Mouse (Mus musculus) T-helper 2 cell (primary cell): ENCODE data around the gene Catip.
"Not testable (repeated sequence)": the region's sequence is repeated elsewhere in the genome, so short reads cannot be mapped to it uniquely, and the experiment has no call there.

ENCODE experiments used
- in situ Hi-C: fragments of 300-600 bp; cut with MboI, MseI; formaldehyde crosslinking; loops from one replicate; pipeline ENCODE4 v1.15.1; 2025; ENCODE audit warnings: high pct_unique_total_duplicates

The Catip gene

GRCm38 (mm10) chr1:74361812-74362211, at the start of gene Catip:
TSS of gene Catip (plus strand) at chr1:74362108.
- in situ Hi-C loops = no loop called here

GRCm38 (mm10) chr1:74313049-74313692, 48.7 kb upstream of the Catip start:
- in situ Hi-C loops = no loop called here

- in situ Hi-C loops = no loop called here
These were observed 47.1 kb upstream of the Catip start for GRCm38 (mm10) chr1:74314796-74315195.

- in situ Hi-C loops = no loop called here
These were observed 45.6 kb upstream of the Catip start for GRCm38 (mm10) chr1:74316114-74316827.

DNA sequence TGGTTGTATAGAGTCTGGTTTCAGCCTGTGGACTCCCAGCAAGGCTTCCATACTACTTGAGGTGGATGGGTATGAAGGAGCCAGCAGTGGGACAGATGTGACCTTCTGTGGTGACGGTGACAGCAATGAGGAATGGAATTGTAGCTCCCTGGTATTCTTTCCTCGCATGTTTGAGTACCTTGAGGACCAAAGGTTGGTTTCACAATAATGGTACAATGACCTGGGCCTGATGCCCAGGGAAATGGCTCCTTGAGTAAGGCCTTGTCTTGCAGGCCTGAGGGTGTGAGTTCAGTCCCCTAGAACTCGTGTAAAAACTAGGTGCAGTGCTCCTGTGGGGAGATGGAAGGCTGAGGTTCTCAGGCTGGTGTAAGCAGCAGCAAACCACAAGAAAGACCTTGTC, 43.2 kb upstream of the Catip start:
- in situ Hi-C loops = no loop called here

- in situ Hi-C loops = no loop called here
These were observed 40.5 kb upstream of the Catip start for GRCm38 (mm10) chr1:74321396-74321795.

DNA sequence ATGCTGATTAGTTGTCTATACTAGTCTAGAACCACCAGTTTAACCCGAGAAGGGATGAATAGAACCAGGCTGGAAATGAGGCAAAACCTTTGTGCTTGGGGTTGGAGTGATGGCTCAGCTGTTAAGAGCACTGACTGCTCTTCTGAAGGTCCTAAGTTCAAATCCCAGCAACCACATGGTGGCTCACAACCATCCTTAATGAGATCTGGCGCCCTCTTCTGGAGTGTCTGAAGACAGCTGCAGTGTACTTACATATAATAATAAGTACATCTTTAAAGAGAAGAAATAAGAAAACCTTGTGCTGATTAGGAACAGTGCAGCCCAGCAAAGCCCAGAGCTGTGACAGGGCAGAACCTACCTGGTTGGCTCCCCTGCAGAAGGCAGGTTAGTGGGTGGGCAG, 35.0 kb upstream of the Catip start:
- in situ Hi-C loops = not testable (repeated sequence)

- in situ Hi-C loops = no loop called here
These were observed 31.9 kb upstream of the Catip start for GRCm38 (mm10) chr1:74329899-74330431.

DNA sequence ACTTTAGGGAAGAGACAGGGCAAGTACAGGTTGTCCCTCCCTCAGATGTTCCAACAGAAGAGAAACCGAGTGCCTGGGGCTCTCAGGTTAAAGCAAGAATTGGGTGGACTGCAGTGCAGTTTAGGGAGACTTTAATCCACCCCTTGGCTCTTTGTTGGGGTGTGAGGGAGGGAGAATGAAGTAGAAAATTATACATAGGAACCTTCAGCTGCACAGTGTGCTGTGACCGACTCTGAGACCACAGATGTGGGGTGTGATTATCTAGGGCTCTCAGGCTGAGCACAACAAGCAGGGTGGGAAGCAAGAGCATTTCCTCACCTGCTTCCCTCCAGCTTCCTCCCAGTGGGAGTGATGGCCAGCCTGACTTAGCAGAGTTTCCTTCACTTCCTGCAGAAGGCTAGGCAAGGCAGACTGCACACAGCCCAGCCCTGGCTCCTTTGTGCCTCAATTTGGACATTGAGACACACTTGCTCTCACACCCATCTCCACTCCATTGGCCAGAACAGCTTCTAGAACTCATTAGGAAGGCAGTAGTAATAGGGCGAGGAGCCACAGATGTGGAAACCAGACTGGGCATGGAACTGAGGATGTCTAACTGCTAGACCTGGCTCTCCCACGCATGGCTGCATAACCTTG, 30.7 kb upstream of the Catip start:
- in situ Hi-C loops = no loop called here

- in situ Hi-C loops = no loop called here
These were observed 29.6 kb upstream of the Catip start for GRCm38 (mm10) chr1:74332241-74332763.

GRCm38 (mm10) chr1:74332930-74333329, 29.0 kb upstream of the Catip start:
- in situ Hi-C loops = no loop called here

DNA sequence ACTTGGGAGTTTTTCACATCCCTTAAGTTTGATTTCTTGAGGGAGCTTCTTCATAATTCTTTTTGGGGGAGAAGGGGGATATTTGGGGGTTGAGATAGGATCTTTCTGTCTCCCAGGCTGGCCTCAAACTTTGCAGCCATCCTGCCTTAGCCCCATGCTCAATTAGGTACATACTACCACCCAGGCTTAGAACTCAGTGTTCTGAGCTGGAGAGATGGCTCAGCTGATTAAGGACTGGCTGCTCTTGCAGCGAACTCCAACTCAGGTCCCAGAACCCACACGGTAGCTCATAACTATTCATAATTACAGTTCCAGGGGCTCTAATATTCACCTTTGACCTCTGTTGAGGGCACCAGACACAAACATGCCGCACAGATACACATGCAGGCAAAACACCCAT, 27.3 kb upstream of the Catip start:
- in situ Hi-C loops = no loop called here

GRCm38 (mm10) chr1:74335033-74335432, 26.9 kb upstream of the Catip start:
- in situ Hi-C loops = no loop called here

DNA sequence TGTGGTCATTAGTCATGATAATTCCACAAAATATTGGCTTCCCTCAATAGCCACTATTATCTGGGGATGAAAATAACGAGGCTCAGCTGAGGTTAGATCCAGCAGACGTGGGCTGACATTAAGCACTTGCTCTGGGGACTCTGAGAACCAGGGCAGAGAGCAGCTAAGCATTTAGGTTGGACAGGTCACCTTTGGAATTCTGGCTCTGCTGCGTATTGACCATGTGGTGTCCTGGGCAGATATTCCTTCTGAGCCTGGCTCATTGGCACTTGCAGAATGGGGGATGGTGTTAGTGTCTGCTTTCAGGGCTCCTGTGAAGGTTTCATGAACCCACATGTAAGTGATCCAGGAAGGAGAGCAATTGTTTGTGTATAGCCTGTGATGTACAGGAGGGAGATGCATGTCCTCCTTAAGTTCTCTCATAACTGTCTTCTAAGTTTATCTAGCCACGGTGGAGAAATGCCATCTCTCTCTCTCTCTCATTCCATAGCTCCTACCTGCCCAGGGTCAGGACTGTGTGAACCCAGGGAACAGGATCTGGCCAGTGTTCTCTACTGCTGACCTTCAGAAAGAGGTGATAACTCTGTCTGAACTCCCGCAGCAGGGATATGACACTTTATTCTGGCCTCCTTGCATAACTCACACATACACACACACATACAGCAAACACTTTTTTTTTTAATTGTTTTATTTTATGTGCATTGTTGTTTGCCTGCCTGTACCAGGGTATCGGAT, 26.3 kb upstream of the Catip start:
- in situ Hi-C loops = no loop called here

- in situ Hi-C loops = no loop called here
These were observed 24.6 kb upstream of the Catip start for GRCm38 (mm10) chr1:74337241-74337771.

- in situ Hi-C loops = no loop called here
These were observed 23.9 kb upstream of the Catip start for GRCm38 (mm10) chr1:74338013-74338412.

GRCm38 (mm10) chr1:74338626-74339025, 23.3 kb upstream of the Catip start:
- in situ Hi-C loops = no loop called here

DNA sequence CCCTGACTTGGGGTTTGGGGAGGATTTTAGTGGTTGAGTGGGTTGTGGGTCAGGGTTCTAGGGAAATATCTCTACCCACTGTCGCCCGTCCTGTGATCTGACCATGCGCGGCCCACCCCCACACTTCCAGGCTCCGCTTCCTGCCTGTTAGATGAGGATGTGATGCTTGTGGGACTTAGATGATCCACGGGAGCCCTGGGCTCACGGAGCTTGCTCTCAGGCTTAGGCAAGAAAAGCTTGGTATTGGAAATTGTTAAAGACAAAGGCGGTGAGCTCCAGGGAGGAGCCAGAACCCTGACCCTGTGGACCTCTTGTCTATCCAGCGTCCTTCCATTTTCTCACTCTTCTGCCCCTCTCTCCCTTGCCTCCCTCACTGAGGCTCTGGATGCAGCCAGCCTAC, 22.0 kb upstream of the Catip start:
- in situ Hi-C loops = no loop called here

DNA sequence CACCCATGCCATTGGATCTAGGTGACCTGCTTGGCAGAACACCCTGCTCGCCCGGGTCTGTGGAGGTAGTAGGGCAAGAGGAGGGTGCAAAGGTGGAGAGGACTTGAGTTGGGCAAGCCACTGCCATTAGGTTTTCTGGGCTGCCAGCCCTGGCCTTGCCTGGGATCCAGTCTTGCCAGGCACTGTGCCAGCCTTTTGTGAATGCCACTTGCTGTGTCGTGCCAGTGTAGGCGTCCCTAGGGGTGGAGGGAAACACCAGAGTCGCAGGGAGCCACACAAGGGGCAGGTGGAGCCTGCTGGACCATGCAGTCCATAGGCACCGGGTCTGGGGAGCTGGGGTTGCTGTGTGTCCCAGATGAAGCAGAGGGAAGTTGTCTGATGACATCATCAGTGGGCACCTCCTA, 21.5 kb upstream of the Catip start:
- in situ Hi-C loops = no loop called here

DNA sequence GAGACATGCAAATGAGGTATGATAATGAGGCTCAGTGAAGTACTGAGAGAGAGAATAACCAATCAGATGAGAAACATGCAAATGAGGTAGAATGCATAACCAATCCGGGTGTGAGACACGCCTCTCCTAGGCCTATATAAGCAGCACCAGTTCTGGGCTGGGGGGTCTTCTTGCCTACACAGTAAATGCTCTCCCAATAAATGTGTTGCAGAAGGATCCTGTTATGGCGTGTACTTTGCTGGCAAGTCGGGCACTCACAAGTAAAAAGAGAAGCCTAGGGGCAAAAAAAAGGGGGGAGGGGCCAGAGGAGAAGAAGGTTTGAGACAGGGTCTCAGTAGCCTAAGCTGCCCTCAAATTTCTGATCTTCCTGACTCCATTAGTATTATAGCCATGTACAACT, 20.9 kb upstream of the Catip start:
- in situ Hi-C loops = not testable (repeated sequence)

- in situ Hi-C loops = no loop called here
These were observed 20.0 kb upstream of the Catip start for GRCm38 (mm10) chr1:74341898-74342297.

- in situ Hi-C loops = no loop called here
These were observed 19.6 kb upstream of the Catip start for GRCm38 (mm10) chr1:74342308-74342707.
